Mouse (Mus musculus) neural tube, embryonic 13.5 days (tissue): Measurements from ENCODE around the gene Kif3c. TPM values are rescaled to one million over a fixed set of nuclear protein-coding genes. Genes with fewer than 3 reads are reported as not detected.
A peak's percentile ranks its signal among the peaks of the same experiment; 100 is the strongest.

Experiments
- ATAC-seq: fragments of 200-750 bp; cut with Nextera tagmentation; 2 replicates; pipeline ENCODE4 v1.8.0; 2017; ENCODE audit warnings: low read depth, mild to moderate bottlenecking, moderate TSS enrichment, moderate library complexity
- H3K27ac ChIP-seq: fragments of 300-500 bp; sonication (generic); replicated peaks from 2 replicates; pipeline ENCODE4 v1.5.1; 2015; ENCODE audit warnings: moderate library complexity, mild to moderate bottlenecking, inconsistent platforms
- H3K27me3 ChIP-seq: fragments of 300-500 bp; sonication (generic); 2 replicates; pipeline ENCODE4 v1.6.1; 2015; ENCODE audit warnings: mild to moderate bottlenecking, inconsistent platforms
- H3K36me3 ChIP-seq: fragments of 300-500 bp; sonication (generic); 2 replicates; pipeline ENCODE4 v1.6.1; 2015; ENCODE audit warnings: mild to moderate bottlenecking, inconsistent platforms
- H3K4me1 ChIP-seq: fragments of 300-500 bp; sonication (generic); replicated peaks from 2 replicates; pipeline ENCODE4 v1.6.1; 2015; ENCODE audit warnings: inconsistent platforms
- H3K4me2 ChIP-seq: fragments of 300-500 bp; sonication (generic); 2 replicates; pipeline ENCODE4 v1.6.1; 2015; ENCODE audit warnings: inconsistent platforms, mild to moderate bottlenecking, moderate library complexity
- H3K4me3 ChIP-seq: fragments of 300-500 bp; sonication (generic); 2 replicates; pipeline ENCODE4 v1.5.1; 2015; ENCODE audit warnings: mild to moderate bottlenecking, inconsistent platforms
- H3K9ac ChIP-seq: fragments of 300-500 bp; sonication (generic); 2 replicates; pipeline ENCODE4 v1.6.1; 2015; ENCODE audit warnings: moderate library complexity, mild to moderate bottlenecking, inconsistent platforms
- H3K9me3 ChIP-seq: fragments of 300-500 bp; sonication (generic); 2 replicates; pipeline ENCODE4 v1.6.1; 2016; ENCODE audit warnings: inconsistent platforms
- WGBS: fragments of 180-500 bp; shearing (Covaris S2); methylation state at CpG from one replicate; pipeline ENCODE4 v1.1.7; 2015; 5-methylcytosine and 5-hydroxymethylcytosine counted together
- polyA plus RNA-seq: library from polyadenylated mRNA; unstranded; fragments of >200 nt; fragmentation: Nextera tagmentation; extraction: Ambion mirVana; gene quantifications from 2 replicates; pipeline ENCODE4 v1.2.1, GENCODE M21; 2015

The Kif3c gene
- 76.3 and 77.3 TPM in 2 replicates for polyA plus RNA-seq

DNA sequence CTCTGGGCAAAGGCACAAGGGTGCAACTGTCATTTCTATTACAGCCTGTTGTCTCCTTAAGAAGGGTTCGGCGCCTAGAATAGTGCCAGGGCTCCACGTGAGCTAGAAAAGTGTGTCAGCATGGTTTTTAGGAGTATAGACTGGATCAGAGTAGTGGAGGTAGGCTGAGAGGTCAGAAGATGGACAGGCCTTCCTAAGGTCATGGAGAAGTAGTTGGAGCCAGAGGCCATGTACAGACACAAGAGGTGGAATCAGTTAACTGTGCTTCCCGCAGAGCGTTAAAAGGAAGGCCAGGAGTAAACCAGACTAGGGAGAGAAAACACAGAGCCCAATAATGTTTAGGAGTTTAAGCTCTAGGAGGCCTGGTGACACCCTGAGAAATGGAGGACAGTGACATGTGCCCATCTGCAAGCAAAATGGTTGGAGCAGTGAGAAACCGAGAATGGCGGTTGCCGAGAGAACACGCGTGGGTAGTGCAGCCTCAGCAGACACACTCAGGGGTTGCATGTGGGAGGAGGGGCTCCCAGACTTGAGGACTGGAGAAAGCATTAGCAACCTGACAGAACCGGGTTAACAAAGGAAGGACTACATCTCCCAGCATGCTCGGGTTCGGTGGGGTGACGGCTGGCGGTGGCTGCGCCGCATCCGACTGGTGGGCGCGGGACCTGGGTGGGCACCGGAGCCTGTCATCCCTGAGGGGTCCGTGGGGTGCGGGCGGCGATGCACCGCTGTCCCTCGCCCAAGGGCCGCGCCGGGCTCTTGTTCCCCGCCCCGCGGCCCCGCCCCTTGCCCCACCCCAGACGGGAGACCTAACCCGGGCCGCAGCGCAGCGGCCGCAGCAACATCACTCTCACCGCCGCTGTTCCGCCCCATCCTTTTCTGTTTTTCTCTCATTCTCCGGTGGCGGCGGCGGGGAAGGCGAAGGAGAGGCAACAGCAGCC, at the start of gene Kif3c:
TSS of gene Kif3c (plus strand) at position 625 of the 941 bp plus-strand sequence.
- WGBS = 6% methylated on average over 48 of the region's 48 CpGs
- no peaks in the 10 kb centered on the region for H3K27me3 ChIP-seq
- peak within 1 kb of the TSS; percentile 62 for H3K4me3 ChIP-seq
- peaks cover 18% of the 10 kb centered on the region for H3K36me3 ChIP-seq
- H3K4me1 ChIP-seq = peaks cover 40% of the 10 kb centered on the region
- H3K9me3 ChIP-seq = no peaks in the 10 kb centered on the region
- peak within 1 kb of the TSS; percentile 62 for H3K4me2 ChIP-seq
- H3K27ac ChIP-seq = peak within 1 kb of the TSS; percentile 98
- H3K9ac ChIP-seq = peak within 1 kb of the TSS; percentile 95
- ATAC-seq = peak; percentile 94

DNA sequence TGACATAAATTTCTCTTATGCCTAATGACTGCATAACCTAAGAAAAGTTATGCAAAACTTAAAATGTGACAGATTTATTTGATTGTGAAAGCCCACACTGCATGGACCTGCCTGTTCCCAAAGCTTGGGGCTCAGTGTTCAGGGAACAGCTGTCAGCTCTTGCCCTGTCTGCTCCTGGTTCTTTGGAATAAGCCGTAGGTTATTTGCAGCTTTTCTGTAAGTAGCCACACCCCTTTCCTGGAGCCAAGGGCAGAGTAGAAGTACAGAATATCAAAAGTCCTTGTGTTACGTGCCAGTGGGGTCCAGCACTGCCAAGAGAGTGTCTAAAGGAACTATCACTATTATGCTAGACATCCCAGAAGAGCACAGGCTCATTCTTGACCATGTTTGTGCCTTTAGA, 48.8 kb upstream of the Kif3c start:
- Histone ChIP-seq H3K27me3 (no peaks in the 10 kb centered on the region), H3K9ac (no peak overlapping the region), H3K27ac (no peak overlapping the region), H3K9me3 (no peaks in the 10 kb centered on the region), H3K4me3 (no peak overlapping the region), H3K4me1 (no peaks in the 10 kb centered on the region), H3K36me3 (no peaks in the 10 kb centered on the region), H3K4me2 (no peak overlapping the region)
- no peak for ATAC-seq
- WGBS = 53% methylated on average over 2 of the region's 2 CpGs

DNA sequence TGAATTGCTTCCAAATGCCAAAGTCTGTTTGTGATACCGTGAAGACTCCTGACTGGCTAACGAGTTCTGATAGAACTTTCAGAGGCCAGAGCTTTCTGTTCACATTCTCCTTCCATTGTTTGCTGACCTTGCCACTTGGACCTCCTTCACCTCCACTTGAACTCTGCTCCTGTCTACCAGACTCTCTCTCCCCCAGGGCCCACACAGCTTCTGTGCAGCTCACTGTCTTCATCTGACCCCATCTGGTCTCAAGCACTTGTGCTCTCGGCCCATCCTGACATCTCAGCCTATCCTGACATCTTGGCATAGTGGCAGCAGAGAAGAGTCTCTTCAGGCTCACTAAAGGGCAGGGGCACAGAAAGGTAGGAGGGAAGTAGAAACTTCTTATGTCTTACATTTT, 48.0 kb upstream of the Kif3c start:
- H3K36me3 ChIP-seq = no peaks in the 10 kb centered on the region
- no peaks in the 10 kb centered on the region for H3K4me1 ChIP-seq
- no peak overlapping the region for H3K4me3 ChIP-seq
- no peak for ATAC-seq
- no peak overlapping the region for H3K27ac ChIP-seq
- H3K9me3 ChIP-seq = no peaks in the 10 kb centered on the region
- H3K9ac ChIP-seq = no peak overlapping the region
- H3K27me3 ChIP-seq = no peaks in the 10 kb centered on the region
- 71% methylated on average over 3 of the region's 3 CpGs for WGBS
- no peak overlapping the region for H3K4me2 ChIP-seq

DNA sequence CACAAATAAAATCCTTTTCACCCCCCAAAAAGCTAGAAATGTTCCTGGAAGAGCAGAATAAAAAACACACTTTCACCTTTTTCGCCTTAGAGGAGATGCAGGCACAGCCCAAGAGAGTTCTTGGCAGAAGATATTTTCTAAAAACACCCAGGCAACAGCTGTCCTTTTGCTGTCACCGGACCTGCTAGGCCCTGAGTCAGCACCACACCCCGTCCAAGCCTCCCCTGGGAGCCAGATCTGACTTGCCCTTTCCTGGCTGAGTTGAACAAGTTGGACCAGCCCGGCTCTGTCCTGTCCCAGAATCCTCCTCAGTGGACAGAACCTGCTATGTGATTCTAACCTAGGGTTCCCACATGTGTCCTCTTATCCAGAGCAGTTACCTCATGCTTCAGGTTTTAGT, 45.6 kb upstream of the Kif3c start:
- no peaks in the 10 kb centered on the region for H3K4me1 ChIP-seq
- H3K9me3 ChIP-seq = no peaks in the 10 kb centered on the region
- H3K4me2 ChIP-seq = no peak overlapping the region
- no peak overlapping the region for H3K9ac ChIP-seq
- no peak for ATAC-seq
- no peaks in the 10 kb centered on the region for H3K27me3 ChIP-seq
- H3K27ac ChIP-seq = no peak overlapping the region
- no peaks in the 10 kb centered on the region for H3K36me3 ChIP-seq
- H3K4me3 ChIP-seq = no peak overlapping the region
- WGBS = 79% methylated on average over 4 of the region's 4 CpGs

DNA sequence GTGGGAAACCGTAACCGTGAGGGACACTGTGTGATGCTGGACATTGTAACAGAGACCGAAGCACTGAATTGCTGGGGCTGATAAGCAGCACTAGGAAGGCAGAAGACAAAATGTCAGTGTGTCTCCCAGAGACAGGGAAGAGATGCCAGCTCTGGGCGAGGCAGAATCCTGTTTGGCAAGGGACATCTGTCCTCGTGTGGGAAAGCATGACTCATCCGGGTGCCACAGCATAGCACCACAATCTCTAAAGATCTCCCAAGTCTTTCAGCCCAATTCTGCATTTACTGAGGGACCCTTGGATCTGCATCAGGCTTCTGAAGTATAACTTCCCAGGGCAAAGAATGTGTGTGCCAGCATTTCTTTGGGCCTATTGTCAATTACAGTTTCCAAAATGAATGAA, 41.7 kb upstream of the Kif3c start:
- no peaks in the 10 kb centered on the region for H3K4me1 ChIP-seq
- no peaks in the 10 kb centered on the region for H3K36me3 ChIP-seq
- no peak overlapping the region for H3K4me2 ChIP-seq
- H3K9me3 ChIP-seq = no peaks in the 10 kb centered on the region
- WGBS = 82% methylated on average over 6 of the region's 6 CpGs
- H3K27me3 ChIP-seq = no peaks in the 10 kb centered on the region
- H3K27ac ChIP-seq = no peak overlapping the region
- no peak overlapping the region for H3K4me3 ChIP-seq
- H3K9ac ChIP-seq = no peak overlapping the region
- ATAC-seq = no peak

DNA sequence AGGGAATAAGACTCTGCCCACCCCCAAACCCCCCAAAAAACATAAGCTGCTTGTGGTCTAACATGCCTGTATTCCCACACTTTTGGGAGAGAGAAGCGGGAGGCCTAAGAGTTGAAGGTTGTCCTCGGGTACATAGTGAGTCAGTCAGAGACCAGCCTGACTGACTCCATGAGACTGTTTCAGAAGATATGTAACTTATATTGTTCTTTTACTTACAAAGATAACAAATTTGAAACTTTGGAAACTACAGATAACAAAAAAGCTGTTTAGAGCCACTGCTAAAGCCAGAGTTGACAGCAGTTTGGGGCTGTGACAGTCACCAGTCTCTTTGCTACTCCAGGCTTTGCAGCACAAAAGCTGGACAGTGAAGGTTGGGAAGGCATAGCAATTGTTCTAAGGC, 39.7 kb upstream of the Kif3c start:
- Histone ChIP-seq H3K27ac (no peak overlapping the region), H3K4me1 (no peaks in the 10 kb centered on the region), H3K36me3 (no peaks in the 10 kb centered on the region), H3K27me3 (no peaks in the 10 kb centered on the region), H3K4me2 (no peak overlapping the region), H3K9me3 (no peaks in the 10 kb centered on the region), H3K4me3 (no peak overlapping the region), H3K9ac (no peak overlapping the region)
- no peak for ATAC-seq
- 90% methylated on average over 2 of the region's 2 CpGs for WGBS

DNA sequence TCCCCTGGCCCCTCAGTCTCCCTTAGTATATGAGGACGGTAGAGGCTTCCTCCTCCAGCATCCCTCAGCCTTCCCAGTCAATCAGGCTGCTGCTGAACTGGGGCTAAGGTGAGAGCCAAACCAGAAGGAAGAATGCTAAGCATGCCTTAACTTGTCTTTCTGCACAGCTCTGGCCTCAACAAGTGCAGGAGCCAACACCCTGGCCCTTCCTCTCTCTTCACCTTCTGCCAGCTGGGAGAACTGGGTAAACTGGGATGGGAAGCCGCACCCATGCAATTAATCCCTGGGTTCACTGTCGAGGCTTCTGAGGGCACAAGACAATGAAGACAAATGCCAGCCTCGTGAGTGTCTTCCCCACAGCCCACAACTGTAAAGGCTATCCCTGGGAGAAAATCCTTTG, 35.3 kb upstream of the Kif3c start:
- no peaks in the 10 kb centered on the region for H3K4me1 ChIP-seq
- H3K27me3 ChIP-seq = no peaks in the 10 kb centered on the region
- no peak overlapping the region for H3K27ac ChIP-seq
- H3K4me3 ChIP-seq = no peak overlapping the region
- H3K4me2 ChIP-seq = no peak overlapping the region
- no peaks in the 10 kb centered on the region for H3K9me3 ChIP-seq
- 81% methylated on average over 4 of the region's 4 CpGs for WGBS
- ATAC-seq = no peak
- no peak overlapping the region for H3K9ac ChIP-seq
- no peaks in the 10 kb centered on the region for H3K36me3 ChIP-seq

DNA sequence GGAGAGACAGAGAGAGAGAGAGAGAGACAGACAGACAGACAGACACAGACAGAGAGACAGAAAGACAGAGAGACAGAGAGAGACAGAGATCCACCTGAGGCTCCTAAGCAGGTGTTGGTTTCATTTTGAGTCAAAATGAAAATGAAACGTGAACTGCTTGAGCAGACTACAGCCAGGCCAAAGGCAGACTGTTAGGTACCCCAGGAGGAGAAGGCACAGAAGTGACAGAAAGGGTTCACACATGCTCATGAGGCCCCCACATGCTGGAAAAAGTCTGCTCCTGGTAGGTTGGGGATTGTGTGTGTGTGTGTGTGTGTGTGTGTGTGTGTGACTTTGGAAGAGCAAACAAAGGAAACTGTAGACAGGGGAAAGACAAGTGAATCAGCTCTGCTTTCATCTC, 26.0 kb upstream of the Kif3c start:
- no peaks in the 10 kb centered on the region for H3K4me1 ChIP-seq
- no peak overlapping the region for H3K27ac ChIP-seq
- ATAC-seq = no peak
- H3K9me3 ChIP-seq = no peaks in the 10 kb centered on the region; the same call in 1 of the 2 replicates
- H3K27me3 ChIP-seq = no peaks in the 10 kb centered on the region
- no peak overlapping the region for H3K4me2 ChIP-seq
- WGBS = 93% methylated on average over 1 of the region's 1 CpGs
- H3K36me3 ChIP-seq = no peaks in the 10 kb centered on the region
- no peak overlapping the region for H3K4me3 ChIP-seq
- H3K9ac ChIP-seq = no peak overlapping the region

DNA sequence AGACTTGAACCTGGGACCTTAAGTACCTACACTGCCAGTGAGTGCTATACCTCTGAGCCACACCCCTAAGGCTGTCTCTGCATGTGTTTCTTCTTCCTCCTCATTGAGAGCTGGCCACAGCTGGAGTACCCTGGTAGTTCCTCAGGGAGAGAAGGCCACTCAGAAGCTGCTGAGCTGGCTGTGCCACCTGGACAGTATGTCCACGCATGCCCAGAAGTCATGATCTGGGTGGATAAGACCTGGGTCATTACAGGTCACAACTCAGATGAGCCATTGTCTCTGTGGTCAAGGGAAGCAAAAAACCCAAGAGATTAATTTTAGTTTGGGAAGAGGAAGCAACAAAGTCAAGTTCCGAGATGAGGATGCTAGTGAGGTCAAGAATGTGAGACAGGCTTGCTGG, 20.8 kb upstream of the Kif3c start:
- no peaks in the 10 kb centered on the region for H3K27me3 ChIP-seq
- H3K9me3 ChIP-seq = no peaks in the 10 kb centered on the region; the same call in 1 of the 2 replicates
- H3K36me3 ChIP-seq = no peaks in the 10 kb centered on the region
- no peak overlapping the region for H3K4me3 ChIP-seq
- H3K4me2 ChIP-seq = no peak overlapping the region
- H3K27ac ChIP-seq = no peak overlapping the region
- 97% methylated on average over 2 of the region's 2 CpGs for WGBS
- no peaks in the 10 kb centered on the region for H3K4me1 ChIP-seq
- no peak for ATAC-seq
- H3K9ac ChIP-seq = no peak overlapping the region

DNA sequence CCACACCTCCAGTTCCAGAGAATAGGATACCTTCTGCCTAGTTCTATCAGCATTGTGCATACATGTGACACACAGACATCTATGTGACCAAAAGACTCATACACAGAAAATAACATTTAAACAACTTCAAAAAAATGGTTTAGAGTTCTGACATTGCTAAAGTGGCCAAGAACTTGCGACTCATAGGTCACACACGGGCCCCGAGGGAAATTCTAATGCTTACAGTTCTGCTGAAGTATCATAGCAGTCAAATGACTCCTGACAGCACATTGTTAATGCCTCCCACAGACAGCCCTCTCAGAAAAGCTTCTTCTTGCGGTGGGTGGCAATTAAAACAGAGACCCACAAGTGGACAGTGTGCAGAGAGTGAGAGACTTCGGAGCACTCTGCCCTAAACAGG, 19.9 kb upstream of the Kif3c start:
- H3K27me3 ChIP-seq = no peaks in the 10 kb centered on the region
- H3K9me3 ChIP-seq = no peaks in the 10 kb centered on the region
- 94% methylated on average over 5 of the region's 5 CpGs for WGBS
- no peak overlapping the region for H3K27ac ChIP-seq
- no peak overlapping the region for H3K4me3 ChIP-seq
- no peak overlapping the region for H3K9ac ChIP-seq
- no peak for ATAC-seq
- no peaks in the 10 kb centered on the region for H3K36me3 ChIP-seq
- no peaks in the 10 kb centered on the region for H3K4me1 ChIP-seq
- no peak overlapping the region for H3K4me2 ChIP-seq

DNA sequence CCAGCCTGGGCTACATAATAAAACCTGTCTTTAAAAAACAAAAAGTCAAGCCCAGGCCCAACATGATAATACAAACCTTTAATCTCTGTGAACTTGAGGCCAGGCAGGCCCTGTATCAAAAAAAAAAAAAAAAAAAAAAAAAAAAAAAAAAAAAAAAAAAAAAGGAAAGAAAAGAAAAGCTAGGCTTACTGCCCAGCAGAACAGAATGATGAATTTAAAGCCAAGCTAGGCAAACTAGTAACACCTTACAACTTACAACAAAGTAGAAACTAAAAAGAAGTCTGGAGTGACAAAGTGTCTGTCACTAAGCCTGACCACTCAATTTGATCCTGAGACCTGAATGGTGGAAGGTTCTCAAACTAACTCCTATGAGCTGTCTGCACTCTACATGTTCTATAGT, 17.2 kb upstream of the Kif3c start:
- no peak for ATAC-seq
- no peaks in the 10 kb centered on the region for H3K27me3 ChIP-seq
- H3K9ac ChIP-seq = no peak overlapping the region
- H3K4me2 ChIP-seq = no peak overlapping the region
- H3K27ac ChIP-seq = no peak overlapping the region
- H3K9me3 ChIP-seq = no peaks in the 10 kb centered on the region
- H3K36me3 ChIP-seq = no peaks in the 10 kb centered on the region
- no peaks in the 10 kb centered on the region for H3K4me1 ChIP-seq
- H3K4me3 ChIP-seq = no peak overlapping the region

DNA sequence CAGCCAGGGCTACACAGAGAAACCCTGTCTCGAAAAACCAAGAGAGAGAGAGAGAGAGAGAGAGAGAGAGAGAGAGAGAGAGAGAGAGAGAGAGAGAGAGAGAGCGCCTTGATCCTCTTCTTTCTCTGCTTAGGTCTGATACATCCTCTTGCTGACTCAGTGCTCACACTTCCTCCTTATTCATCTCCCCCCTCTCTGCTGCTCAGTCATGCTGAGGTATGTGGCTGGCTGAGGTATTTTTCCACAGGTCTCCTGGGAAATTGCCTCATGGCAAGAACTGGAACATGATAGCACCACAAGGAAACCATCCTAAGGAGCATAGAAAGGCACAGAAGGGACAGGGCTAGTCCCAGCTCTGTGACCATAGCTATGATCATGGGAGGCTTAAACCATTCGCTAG, 15.5 kb upstream of the Kif3c start:
- no peak overlapping the region for H3K9ac ChIP-seq
- 72% methylated on average over 3 of the region's 3 CpGs for WGBS
- no peak for ATAC-seq
- H3K4me3 ChIP-seq = no peak overlapping the region
- no peaks in the 10 kb centered on the region for H3K9me3 ChIP-seq
- H3K4me2 ChIP-seq = no peak overlapping the region
- no peaks in the 10 kb centered on the region for H3K27me3 ChIP-seq
- H3K27ac ChIP-seq = no peak overlapping the region
- H3K36me3 ChIP-seq = no peaks in the 10 kb centered on the region
- H3K4me1 ChIP-seq = no peaks in the 10 kb centered on the region

DNA sequence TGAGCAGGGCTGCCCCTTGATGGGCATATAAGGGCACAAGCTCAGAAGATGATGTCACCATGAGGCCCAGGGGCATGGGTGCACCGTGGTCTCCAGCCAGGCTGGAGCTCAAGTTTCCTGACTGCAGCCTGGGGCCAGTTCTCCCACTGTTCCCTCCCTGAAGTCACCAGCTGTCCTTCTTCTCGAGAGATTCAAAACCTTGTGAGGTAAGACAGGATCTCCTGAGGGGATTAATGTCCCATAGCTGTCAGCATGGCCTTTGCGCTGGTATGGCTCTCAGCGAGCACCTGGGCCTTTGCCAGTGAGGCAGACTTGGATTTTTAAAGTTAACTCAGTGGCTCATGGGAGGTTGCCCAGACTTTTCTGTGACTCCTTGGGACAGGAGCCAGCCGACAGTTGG, 14.8 kb upstream of the Kif3c start:
- Histone ChIP-seq H3K27me3 (no peaks in the 10 kb centered on the region), H3K36me3 (no peaks in the 10 kb centered on the region), H3K27ac (no peak overlapping the region), H3K4me1 (no peaks in the 10 kb centered on the region), H3K4me2 (no peak overlapping the region), H3K9me3 (no peaks in the 10 kb centered on the region), H3K9ac (no peak overlapping the region), H3K4me3 (no peak overlapping the region)
- no peak for ATAC-seq
- WGBS = 77% methylated on average over 5 of the region's 5 CpGs
